Mouse (Mus musculus) intestine, postnatal 0 days (tissue): ENCODE data around the gene Slc39a13. TPM values are rescaled to one million over a fixed set of nuclear protein-coding genes. Genes with fewer than 3 reads are reported as not detected.

ENCODE experiments used
- ATAC-seq: fragments of 200-750 bp; cut with Nextera tagmentation; 2 replicates; pipeline ENCODE4 v1.8.0; 2017; ENCODE audit warnings: mild to moderate bottlenecking, moderate TSS enrichment, moderate library complexity
- H3K27ac ChIP-seq: fragments of 300-500 bp; sonication (generic); 2 replicates; pipeline ENCODE4 v1.5.1; 2014; ENCODE audit warnings: mild to moderate bottlenecking, low read depth, low read length, moderate library complexity
- H3K27me3 ChIP-seq: fragments of 300-500 bp; sonication (generic); replicated peaks from 2 replicates; pipeline ENCODE4 v1.6.1; 2014; ENCODE audit warnings: low read length, mixed read lengths; ENCODE audit not compliant: control insufficient read depth, insufficient read depth
- H3K36me3 ChIP-seq: fragments of 300-500 bp; sonication (generic); 2 replicates; pipeline ENCODE4 v1.6.1; 2014; ENCODE audit warnings: mild to moderate bottlenecking, moderate library complexity; ENCODE audit not compliant: control insufficient read depth, insufficient read depth
- H3K4me1 ChIP-seq: fragments of 300-500 bp; sonication (generic); replicated peaks from 2 replicates; pipeline ENCODE4 v1.6.1; 2014; ENCODE audit warnings: antibody characterized with exemption, low read length, mixed read lengths; ENCODE audit not compliant: control insufficient read depth, insufficient read depth
- H3K4me2 ChIP-seq: fragments of 300-500 bp; sonication (generic); replicated peaks from 2 replicates; pipeline ENCODE4 v1.6.1; 2014; ENCODE audit warnings: low read depth, mild to moderate bottlenecking, moderate library complexity
- H3K4me3 ChIP-seq: fragments of 300-500 bp; sonication (generic); 2 replicates; pipeline ENCODE4 v1.5.1; 2014; ENCODE audit warnings: low read depth, low read length
- H3K9ac ChIP-seq: fragments of 300-500 bp; sonication (generic); 2 replicates; pipeline ENCODE4 v1.6.1; 2014; ENCODE audit warnings: mild to moderate bottlenecking, low read depth, low read length
- H3K9me3 ChIP-seq: fragments of 300-500 bp; sonication (generic); 2 replicates; pipeline ENCODE4 v1.6.1; 2016; ENCODE audit warnings: mixed run types; ENCODE audit not compliant: control insufficient read depth
- CTCF ChIP-seq: sonication (generic); IDR thresholded peaks from 2 replicates; pipeline ENCODE4 v1.5.1; 2016; ENCODE audit warnings: low read depth, mild to moderate bottlenecking, control low read depth, antibody characterized with exemption, moderate library complexity
- WGBS: fragments of 180-500 bp; shearing (Covaris S2); extraction: QIAGEN DNeasy Blood & Tissue Kit; methylation state at CpG from one replicate; pipeline ENCODE4 v1.1.7; 2014; 5-methylcytosine and 5-hydroxymethylcytosine counted together
- polyA plus RNA-seq: library from polyadenylated mRNA; unstranded; fragments of >200 nt; fragmentation: Nextera tagmentation; extraction: Ambion mirVana; gene quantifications from 2 replicates; pipeline ENCODE4 v1.2.1, GENCODE M21; 2015

Slc39a13 gene
- polyA plus RNA-seq, 1 experiment from 2014 or later = 15.0 TPM

DNA sequence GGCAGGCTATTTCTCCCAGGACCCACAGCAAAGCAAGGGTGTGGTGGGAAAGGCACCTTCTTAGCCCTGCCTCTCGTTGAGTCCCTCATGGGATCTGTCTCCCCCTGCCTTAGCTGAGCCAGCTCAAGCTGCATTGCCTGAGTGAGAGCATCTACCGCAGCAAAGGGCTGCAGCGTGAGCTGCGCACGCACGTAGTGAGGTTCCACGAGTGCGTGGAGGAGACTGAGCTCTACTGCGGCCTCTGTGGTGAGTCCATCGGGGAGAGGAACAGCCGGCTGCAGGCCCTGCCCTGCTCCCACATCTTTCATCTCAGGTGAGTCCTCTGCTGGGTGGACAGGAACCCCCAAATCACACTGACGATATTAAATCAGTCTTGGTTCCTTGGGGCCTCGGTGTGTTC is 25.5 kb downstream of the Slc39a13 start:
- TF ChIP-seq CTCF = no peak

GRCm38 (mm10) chr2:91042651-91043398 is 27.4 kb downstream of the Slc39a13 start:
- no peaks in the 10 kb centered on the region for H3K9me3 ChIP-seq
- H3K4me2 ChIP-seq = 0 out of 2 replicates have a peak overlapping the region, but pooled peaks have one; percentile 21
- 61% methylated on average over 21 of the region's 21 CpGs for WGBS
- no peak overlapping the region for H3K9ac ChIP-seq
- no peaks in the 10 kb centered on the region for H3K36me3 ChIP-seq
- no peak for ATAC-seq
- H3K27ac ChIP-seq = no peak overlapping the region
- TF ChIP-seq CTCF = no peak
- no peaks in the 10 kb centered on the region for H3K27me3 ChIP-seq
- H3K4me3 ChIP-seq = no peak overlapping the region
- no peaks in the 10 kb centered on the region for H3K4me1 ChIP-seq

More for the DNA sequence above, 25.5 kb downstream of the Slc39a13 start:
- H3K27me3 ChIP-seq = no peaks in the 10 kb centered on the region
- 73% methylated on average over 13 of the region's 13 CpGs for WGBS
- no peaks in the 10 kb centered on the region for H3K9me3 ChIP-seq
- H3K4me1 ChIP-seq = no peaks in the 10 kb centered on the region
- no peaks in the 10 kb centered on the region for H3K36me3 ChIP-seq
- no peak overlapping the region for H3K9ac ChIP-seq
- H3K4me2 ChIP-seq = no peak overlapping the region
- ATAC-seq = no peak
- no peak overlapping the region for H3K27ac ChIP-seq
- no peak overlapping the region for H3K4me3 ChIP-seq

- H3K27me3 ChIP-seq = no peaks in the 10 kb centered on the region
- H3K4me3 ChIP-seq = no peak overlapping the region
- H3K4me2 ChIP-seq = no peak overlapping the region
- H3K4me1 ChIP-seq = no peaks in the 10 kb centered on the region
- WGBS = 79% methylated on average over 8 of the region's 8 CpGs
- H3K36me3 ChIP-seq = no peaks in the 10 kb centered on the region
- no peak for TF ChIP-seq CTCF
- no peak for ATAC-seq
- no peak overlapping the region for H3K9ac ChIP-seq
- H3K9me3 ChIP-seq = no peaks in the 10 kb centered on the region
- H3K27ac ChIP-seq = no peak overlapping the region
Observed at GRCm38 (mm10) chr2:91041786-91042185, 28.4 kb downstream of the Slc39a13 start.

- no peak within 1 kb of the TSS for H3K27ac ChIP-seq
- TF ChIP-seq CTCF = no peak
- no peak within 1 kb of the TSS for H3K4me3 ChIP-seq
- H3K4me2 ChIP-seq = no peak within 1 kb of the TSS
- no peaks in the 10 kb centered on the region for H3K27me3 ChIP-seq
- no peak; the same call in 1 of the 2 replicates for ATAC-seq
- H3K9ac ChIP-seq = no peak within 1 kb of the TSS
- H3K4me1 ChIP-seq = no peaks in the 10 kb centered on the region
- WGBS = 55% methylated on average over 9 of the region's 9 CpGs
- H3K36me3 ChIP-seq = no peaks in the 10 kb centered on the region
- H3K9me3 ChIP-seq = no peaks in the 10 kb centered on the region
Observed at GRCm38 (mm10) chr2:91035385-91035784, 34.8 kb downstream of the Slc39a13 start, which contains the start of gene Rapsn. Gene Rapsn (plus strand): TSS chr2:91035620.

DNA sequence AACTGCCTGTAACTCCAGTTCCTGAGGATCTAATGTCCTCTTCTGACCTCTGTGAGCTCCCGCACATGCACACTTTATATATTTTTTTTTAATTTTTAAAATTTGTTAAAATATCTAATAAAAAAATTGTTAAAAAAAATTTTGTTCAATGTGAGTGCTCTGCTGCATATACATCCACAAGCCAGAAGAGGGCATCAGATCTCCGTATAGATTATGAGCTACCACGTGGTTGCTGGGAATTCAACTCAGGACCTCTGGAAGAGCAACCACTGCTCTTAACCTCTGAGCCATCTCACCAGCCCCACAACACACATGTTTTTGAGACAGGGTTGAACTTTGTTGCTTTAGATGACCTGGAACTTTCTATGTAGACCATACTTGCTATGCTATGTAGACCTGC is 37.2 kb downstream of the Slc39a13 start:
- Histone ChIP-seq H3K9ac (no peak overlapping the region), H3K9me3 (no peaks in the 10 kb centered on the region), H3K4me1 (no peaks in the 10 kb centered on the region), H3K4me3 (no peak overlapping the region), H3K4me2 (no peak overlapping the region), H3K27me3 (no peaks in the 10 kb centered on the region), H3K27ac (no peak overlapping the region), H3K36me3 (no peaks in the 10 kb centered on the region)
- ATAC-seq = no peak
- peak; percentile 53 for TF ChIP-seq CTCF
- 25% methylated on average over 3 of the region's 3 CpGs for WGBS

DNA sequence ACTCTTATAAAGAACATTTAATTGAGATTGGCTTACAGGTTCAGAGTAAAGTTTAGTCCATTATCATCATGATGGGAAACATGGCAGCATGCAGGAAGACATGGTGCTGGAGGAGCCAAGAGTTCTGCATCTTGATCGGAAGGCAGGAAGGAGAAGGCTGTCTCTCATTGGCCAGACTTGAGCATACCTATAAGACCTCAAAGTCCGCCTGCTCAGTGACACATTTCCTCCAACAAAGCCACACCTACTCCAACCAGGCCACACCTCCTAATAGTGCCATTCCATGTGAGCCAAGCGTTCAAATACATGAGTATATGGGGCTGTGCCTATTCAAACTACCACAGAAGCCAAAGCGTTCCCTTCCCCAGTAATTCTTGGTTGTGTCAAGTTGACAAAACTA is 39.0 kb downstream of the Slc39a13 start:
- no peaks in the 10 kb centered on the region for H3K9me3 ChIP-seq
- H3K36me3 ChIP-seq = no peaks in the 10 kb centered on the region
- no peaks in the 10 kb centered on the region for H3K4me1 ChIP-seq
- no peak overlapping the region for H3K4me2 ChIP-seq
- H3K9ac ChIP-seq = no peak overlapping the region
- H3K4me3 ChIP-seq = no peak overlapping the region
- no peak for ATAC-seq
- no peak for TF ChIP-seq CTCF
- H3K27ac ChIP-seq = no peak overlapping the region
- H3K27me3 ChIP-seq = no peaks in the 10 kb centered on the region
- 78% methylated on average over 4 of the region's 4 CpGs for WGBS
